Mouse (Mus musculus) MEL (cell line): ENCODE data around the gene Cwc22. TPM values are rescaled to one million over a fixed set of nuclear protein-coding genes. Genes with fewer than 3 reads are reported as not detected.

Experiments used
- DNase-seq: peaks from one replicate; pipeline ENCODE4 v3.0.0; 2011; ENCODE audit warnings: low read depth, low spot score
- H3K27ac ChIP-seq: 2 replicates; pipeline ENCODE4 v1.5.1; 2012; ENCODE audit warnings: low read depth, mild to moderate bottlenecking, control low read depth, low read length, moderate library complexity; ENCODE audit not compliant: control insufficient read depth
- H3K27me3 ChIP-seq, 2 experiments: fragments of 150-350 bp in 1 of 2; sonication (generic) in 1 of 2; 2 replicates each; pipeline ENCODE4 v1.6.1; 2012; ENCODE audit warnings: low read length in 2 of 2, mild to moderate bottlenecking in 2 of 2, improper control_type of control experiment in 1 of 2, moderate library complexity in 1 of 2; ENCODE audit not compliant: insufficient read depth in 2 of 2, control insufficient read depth in 1 of 2
- H3K36me3 ChIP-seq, 2 experiments: 2 replicates each; pipeline ENCODE4 v1.6.1; 2012 to 2014; ENCODE audit warnings: low read length in 2 of 2, improper control_type of control experiment in 1 of 2, inconsistent platforms in 1 of 2, mild to moderate bottlenecking in 1 of 2; ENCODE audit not compliant: insufficient read depth in 2 of 2, control insufficient read depth in 1 of 2
- H3K4me1 ChIP-seq, 2 experiments: fragments of 150-350 bp in 1 of 2; sonication (generic) in 1 of 2; 2 replicates each; pipeline ENCODE4 v1.6.1; 2012; ENCODE audit warnings: low read length in 2 of 2, improper control_type of control experiment in 1 of 2, mild to moderate bottlenecking in 1 of 2; ENCODE audit not compliant: insufficient read depth in 2 of 2, control insufficient read depth in 1 of 2
- H3K4me3 ChIP-seq, 2 experiments: fragments of 150-350 bp in 1 of 2; sonication (generic) in 1 of 2; 2 replicates each; pipeline ENCODE4 v1.5.1; 2012; ENCODE audit warnings: low read depth in 2 of 2, low read length in 2 of 2, mild to moderate bottlenecking in 2 of 2, moderate library complexity in 2 of 2, control low read depth in 1 of 2, improper control_type of control experiment in 1 of 2; ENCODE audit not compliant: control insufficient read depth in 1 of 2, insufficient read depth in 1 of 2
- H3K79me2 ChIP-seq: 2 replicates; pipeline ENCODE4 v1.6.1; 2012; ENCODE audit warnings: mild to moderate bottlenecking, low read length, moderate library complexity; ENCODE audit not compliant: control insufficient read depth, poor library complexity, insufficient read depth
- H3K9ac ChIP-seq: 2 replicates; pipeline ENCODE4 v1.6.1; 2012; ENCODE audit warnings: low read depth, mild to moderate bottlenecking, control low read depth, low read length, moderate library complexity; ENCODE audit not compliant: control insufficient read depth, poor library complexity, severe bottlenecking
- H3K9me3 ChIP-seq: fragments of 150-350 bp; sonication (generic); replicated peaks from 2 replicates; pipeline ENCODE4 v1.6.1; 2012; ENCODE audit warnings: mild to moderate bottlenecking, low read length, improper control_type of control experiment, moderate library complexity; ENCODE audit not compliant: insufficient read depth
- CHD1 ChIP-seq: IDR thresholded peaks from 2 replicates; pipeline ENCODE4 v1.6.1; 2012; ENCODE audit warnings: low read depth, mild to moderate bottlenecking, inconsistent platforms, low read length, improper control_type of control experiment
- CHD2 ChIP-seq: IDR thresholded peaks from 2 replicates; pipeline ENCODE4 v1.6.1; 2011; ENCODE audit warnings: low read length, improper control_type of control experiment
- ELF1 ChIP-seq: IDR thresholded peaks from 2 replicates; pipeline ENCODE4 v1.6.1; 2014; ENCODE audit warnings: low read depth, mild to moderate bottlenecking, inconsistent platforms, low read length, improper control_type of control experiment, moderate library complexity
- EP300 ChIP-seq, 2 experiments: IDR thresholded peaks; 2 replicates each; pipeline ENCODE4 v1.6.1; 2011; ENCODE audit warnings: improper control_type of control experiment in 2 of 2, low read length in 2 of 2, low read depth in 1 of 2, mild to moderate bottlenecking in 1 of 2
- ETS1 ChIP-seq: IDR thresholded peaks from 2 replicates; pipeline ENCODE4 v1.6.1; 2012; ENCODE audit warnings: low read depth, mild to moderate bottlenecking, inconsistent platforms, low read length, improper control_type of control experiment, moderate library complexity
- GATA1 ChIP-seq: IDR thresholded peaks from 2 replicates; pipeline ENCODE4 v1.6.1; 2011; ENCODE audit warnings: low read depth, low read length, improper control_type of control experiment
- HCFC1 ChIP-seq: IDR thresholded peaks from 2 replicates; pipeline ENCODE4 v1.6.1; 2012; ENCODE audit warnings: low read depth, mild to moderate bottlenecking, inconsistent platforms, low read length, improper control_type of control experiment, moderate library complexity
- JUND ChIP-seq: IDR thresholded peaks from 2 replicates; pipeline ENCODE4 v1.6.1; 2011; ENCODE audit warnings: low read depth, mild to moderate bottlenecking, improper control_type of control experiment, low read length
- MAFK ChIP-seq: IDR thresholded peaks from 2 replicates; pipeline ENCODE4 v1.6.1; 2011; ENCODE audit warnings: low read depth, mild to moderate bottlenecking, low read length, improper control_type of control experiment, borderline replicate concordance
- MAX ChIP-seq: IDR thresholded peaks from 2 replicates; pipeline ENCODE4 v1.6.1; 2011; ENCODE audit warnings: low read length, improper control_type of control experiment
- MEF2A ChIP-seq: IDR thresholded peaks from 2 replicates; pipeline ENCODE4 v1.6.1; 2014; ENCODE audit warnings: low read depth, mild to moderate bottlenecking, inconsistent platforms, low read length, improper control_type of control experiment; ENCODE audit not compliant: poor library complexity, insufficient replicate concordance, severe bottlenecking; ENCODE audit errors: extremely low read depth
- MXI1 ChIP-seq: IDR thresholded peaks from 2 replicates; pipeline ENCODE4 v1.6.1; 2011; ENCODE audit warnings: mild to moderate bottlenecking, low read depth, low read length, improper control_type of control experiment
- MYC ChIP-seq: IDR thresholded peaks from 2 replicates; pipeline ENCODE4 v1.6.1; 2011; ENCODE audit warnings: low read depth, mild to moderate bottlenecking, low read length, improper control_type of control experiment, moderate library complexity
- NELFE ChIP-seq: IDR thresholded peaks from 2 replicates; pipeline ENCODE4 v1.6.1; 2011; ENCODE audit warnings: low read depth, low read length, improper control_type of control experiment
- NRF1 ChIP-seq: IDR thresholded peaks from 2 replicates; pipeline ENCODE4 v1.6.1; 2014; ENCODE audit warnings: low read depth, mild to moderate bottlenecking, inconsistent platforms, low read length, improper control_type of control experiment, moderate library complexity; ENCODE audit not compliant: poor library complexity, insufficient read depth, severe bottlenecking
- POLR2A ChIP-seq, 2 experiments: IDR thresholded peaks; 2 replicates each; pipeline ENCODE4 v1.6.1; 2011 to 2012; ENCODE audit warnings: low read length in 2 of 2, mild to moderate bottlenecking in 2 of 2, control low read depth in 1 of 2, improper control_type of control experiment in 1 of 2, low read depth in 1 of 2, moderate library complexity in 1 of 2; ENCODE audit not compliant: control insufficient read depth in 1 of 2, insufficient read depth in 1 of 2, poor library complexity in 1 of 2
- SIN3A ChIP-seq: IDR thresholded peaks from 2 replicates; pipeline ENCODE4 v1.6.1; 2012; ENCODE audit warnings: low read length, improper control_type of control experiment, inconsistent platforms
- SMC3 ChIP-seq: IDR thresholded peaks from 2 replicates; pipeline ENCODE4 v1.6.1; 2011; ENCODE audit warnings: low read depth, low read length, improper control_type of control experiment
- TAL1 ChIP-seq: IDR thresholded peaks from 2 replicates; pipeline ENCODE4 v1.6.1; 2012; ENCODE audit warnings: mild to moderate bottlenecking, inconsistent platforms, low read length, moderate library complexity, mixed read lengths
- USF1 ChIP-seq: IDR thresholded peaks from 2 replicates; pipeline ENCODE4 v1.6.1; 2014; ENCODE audit warnings: low read depth, mild to moderate bottlenecking, inconsistent platforms, low read length, improper control_type of control experiment, moderate library complexity
- USF2 ChIP-seq, 2 experiments: IDR thresholded peaks; 2 replicates each; pipeline ENCODE4 v1.6.1; 2011 to 2012; ENCODE audit warnings: improper control_type of control experiment in 2 of 2, low read length in 2 of 2, borderline replicate concordance in 1 of 2, inconsistent platforms in 1 of 2, low read depth in 1 of 2, mild to moderate bottlenecking in 1 of 2; ENCODE audit not compliant: insufficient read depth in 1 of 2
- ZC3H11A ChIP-seq: IDR thresholded peaks from 2 replicates; pipeline ENCODE4 v1.6.1; 2012; ENCODE audit warnings: low read depth, mild to moderate bottlenecking, inconsistent platforms, low read length, improper control_type of control experiment
- ZMIZ1 ChIP-seq: IDR thresholded peaks from 2 replicates; pipeline ENCODE4 v1.6.1; 2012; ENCODE audit warnings: low read depth, mild to moderate bottlenecking, inconsistent platforms, low read length, improper control_type of control experiment, moderate library complexity
- ZNF384 ChIP-seq: IDR thresholded peaks from 2 replicates; pipeline ENCODE4 v1.6.1; 2012; ENCODE audit warnings: low read depth, mild to moderate bottlenecking, inconsistent platforms, low read length, improper control_type of control experiment
- polyA plus RNA-seq, 2 experiments: library from polyadenylated mRNA; stranded (reverse) in 1 of 2; unstranded in 1 of 2; fragments of >175 nt in 1 of 2; fragments of >200 nt in 1 of 2; gene quantifications; 2 replicates each; pipeline versions ENCODE4 v1.2.1 to v1.2.4; 2012; ENCODE audit warnings: low replicate concordance in 2 of 2, low read depth in 1 of 2; ENCODE audit not compliant: insufficient read length in 2 of 2, insufficient read depth in 1 of 2, missing spikeins in 1 of 2
- total RNA-seq: library from RNA; depleted of rRNA; stranded (reverse); fragments of 300-350 nt; gene quantifications from 2 replicates; pipeline ENCODE4 v1.2.3, GENCODE M21; 2012

Gene Cwc22
- total and polyA plus RNA-seq, 3 experiments, result 54.0 to 72.7 TPM; not detected in 1

DNA sequence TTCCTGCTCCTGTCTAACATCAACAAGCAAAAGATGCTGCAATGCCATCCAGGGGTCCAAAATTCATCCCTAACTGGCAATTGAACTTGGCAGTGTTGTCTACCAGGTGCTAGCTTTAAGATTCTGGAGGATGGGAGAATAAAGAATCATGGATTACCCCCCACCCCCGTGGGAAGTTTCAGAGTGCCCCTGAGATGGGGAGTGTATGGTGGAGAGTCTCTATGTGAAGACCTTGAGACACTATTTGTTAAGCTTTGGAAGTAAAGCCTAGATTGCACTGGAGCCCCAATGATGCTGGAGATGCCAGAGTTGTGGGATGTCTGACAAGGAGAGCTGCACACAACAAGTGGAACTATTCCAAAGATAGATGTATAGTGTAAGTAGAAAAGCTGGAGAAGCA lies 3.9 kb upstream of the Cwc22 start:
- no peak overlapping the region for H3K27ac ChIP-seq
- TF ChIP-seq MXI1, result no peak
- no peak for TF ChIP-seq TAL1
- TF ChIP-seq CHD1, result no peak
- no peak for TF ChIP-seq JUND
- no peak for TF ChIP-seq POLR2A (IDR thresholded peaks at IDR 0.05; ENCODE audit: control insufficient read depth in 1 of 2, insufficient read depth in 1 of 2, low read depth in 1 of 2, low read length in 2 of 2, poor library complexity in 1 of 2)
- no peak for TF ChIP-seq NELFE
- no peak for TF ChIP-seq ZMIZ1
- TF ChIP-seq SIN3A, result no peak
- TF ChIP-seq MEF2A, result no peak
- TF ChIP-seq HCFC1, result no peak
- no peak for TF ChIP-seq ELF1
- peaks cover 0 to under 1% of the 10 kb centered on the region in 2 experiments; a peak in 1 of 4 replicates for H3K4me1 ChIP-seq
- no peak for DNase-seq
- no peak overlapping the region for H3K9ac ChIP-seq
- H3K4me3 ChIP-seq, result no peak overlapping the region
- H3K36me3 ChIP-seq, result no peaks in the 10 kb centered on the region; a peak in 1 of 4 replicates
- H3K27me3 ChIP-seq, result no peaks in the 10 kb centered on the region
- H3K79me2 ChIP-seq, result peaks cover 8% of the 10 kb centered on the region
- H3K9me3 ChIP-seq, result no peaks in the 10 kb centered on the region

DNA sequence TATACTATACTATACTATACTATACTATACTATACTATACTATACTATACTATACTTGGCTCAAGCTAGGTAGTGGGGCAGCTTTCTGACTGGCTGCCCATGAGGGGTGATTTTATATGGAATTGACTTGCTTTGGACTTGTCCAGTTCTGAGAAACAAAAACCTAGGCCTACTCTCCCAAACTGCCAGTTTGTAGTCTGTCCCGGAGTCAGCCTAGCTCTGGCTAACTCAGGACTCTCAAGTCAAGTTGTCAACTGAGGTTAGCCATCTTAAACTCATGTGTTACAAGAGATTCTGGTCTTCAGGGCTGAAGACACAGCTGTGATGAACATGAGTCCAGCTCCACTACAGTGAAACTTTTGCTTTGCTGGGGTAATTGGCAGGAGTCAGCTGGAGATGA lies 3.3 kb upstream of the Cwc22 start:
- TF ChIP-seq NELFE (no peak), JUND (no peak), NRF1 (no peak), ETS1 (no peak), MAFK (no peak), EP300 (IDR thresholded peaks at IDR 0.05; ENCODE audit: low read depth in 1 of 2, low read length in 2 of 2) (no peak), MYC (no peak), MAX (no peak), CHD2 (no peak), CHD1 (no peak), TAL1 (no peak), ZNF384 (no peak), USF1 (no peak), SMC3 (no peak), GATA1 (no peak), USF2 (IDR thresholded peaks at IDR 0.05; ENCODE audit: borderline replicate concordance in 1 of 2, insufficient read depth in 1 of 2, low read depth in 1 of 2, low read length in 2 of 2) (no peak), ZC3H11A (no peak)
- H3K4me1 ChIP-seq, result peaks cover 4 to 7% of the 10 kb centered on the region in 2 experiments; a peak in 2 of 4 replicates
- no peak overlapping the region for H3K9ac ChIP-seq

More for the DNA sequence above, 3.3 kb upstream of the Cwc22 start:
- peaks cover 0 to 4% of the 10 kb centered on the region in 2 experiments; a peak in 1 of 4 replicates for H3K36me3 ChIP-seq
- no peak overlapping the region for H3K4me3 ChIP-seq
- no peak for DNase-seq
- peaks cover 14% of the 10 kb centered on the region for H3K79me2 ChIP-seq
- H3K27ac ChIP-seq, result no peak overlapping the region
- H3K27me3 ChIP-seq, result no peaks in the 10 kb centered on the region
- H3K9me3 ChIP-seq, result no peaks in the 10 kb centered on the region
